Mouse (Mus musculus) fibroblast of lung, adult 2 months (primary cell): ENCODE results near the gene Mkrn1.
"Not testable (repeated sequence)": the region's sequence is repeated elsewhere in the genome, so short reads cannot be mapped to it uniquely, and the experiment has no call there.

ENCODE experiments used
- DNase-seq: peaks from one replicate; pipeline ENCODE4 v3.0.0-alpha.2; 2011; ENCODE audit warnings: low read depth

Gene Mkrn1

GRCm38 (mm10) chr6:39419851-39420721 is at the start of gene Mkrn1:
Gene Mkrn1, minus strand, starts transcription at chr6:39420462.
- DNase-seq, result peak; percentile 33

- no peak for DNase-seq
Measured at GRCm38 (mm10) chr6:39469427-39469826, 49.2 kb upstream of the Mkrn1 start.

- peak; percentile 43 for DNase-seq
Measured at GRCm38 (mm10) chr6:39462621-39463538, 42.6 kb upstream of the Mkrn1 start.

- no peak for DNase-seq
Measured at GRCm38 (mm10) chr6:39460040-39460439, 39.8 kb upstream of the Mkrn1 start.

GRCm38 (mm10) chr6:39455339-39456160 is 35.3 kb upstream of the Mkrn1 start:
- no peak for DNase-seq

- DNase-seq, result no peak
Measured at GRCm38 (mm10) chr6:39454616-39455015, 34.4 kb upstream of the Mkrn1 start.

GRCm38 (mm10) chr6:39453564-39453963 is 33.3 kb upstream of the Mkrn1 start:
- DNase-seq, result no peak

GRCm38 (mm10) chr6:39451033-39451432 is 30.8 kb upstream of the Mkrn1 start:
- no peak for DNase-seq

- DNase-seq, result no peak
Measured at GRCm38 (mm10) chr6:39450580-39450979, 30.3 kb upstream of the Mkrn1 start.

GRCm38 (mm10) chr6:39447429-39448185 is 27.3 kb upstream of the Mkrn1 start:
- DNase-seq, result peak; percentile 92

- DNase-seq, result no peak
Measured at GRCm38 (mm10) chr6:39445801-39446572, 25.7 kb upstream of the Mkrn1 start.

- no peak for DNase-seq
Measured at GRCm38 (mm10) chr6:39442786-39443287, 22.6 kb upstream of the Mkrn1 start.

- DNase-seq, result no peak
Measured at GRCm38 (mm10) chr6:39440207-39440606, 19.9 kb upstream of the Mkrn1 start.

- not testable (repeated sequence) for DNase-seq
Measured at GRCm38 (mm10) chr6:39437519-39437918, 17.3 kb upstream of the Mkrn1 start.

- no peak for DNase-seq
Measured at GRCm38 (mm10) chr6:39435875-39436274, 15.6 kb upstream of the Mkrn1 start.

- no peak for DNase-seq
Measured at GRCm38 (mm10) chr6:39434886-39435492, 14.7 kb upstream of the Mkrn1 start.

GRCm38 (mm10) chr6:39434111-39434885 is 14.0 kb upstream of the Mkrn1 start:
- DNase-seq, result no peak

- DNase-seq, result no peak
Measured at GRCm38 (mm10) chr6:39433701-39434100, 13.4 kb upstream of the Mkrn1 start.

- no peak for DNase-seq
Measured at GRCm38 (mm10) chr6:39433174-39433573, 12.9 kb upstream of the Mkrn1 start.
